Mouse (Mus musculus): Measurements from ENCODE around the gene Sirt6. TPM values are rescaled to one million over a fixed set of nuclear protein-coding genes. Genes with fewer than 3 reads are reported as not detected.
A peak's percentile ranks its signal among the peaks of the same experiment; 100 is the strongest.

Sirt6 gene
- total RNA-seq, 2 experiments from 2014 or later, result 40.1 to 40.7 TPM

DNA sequence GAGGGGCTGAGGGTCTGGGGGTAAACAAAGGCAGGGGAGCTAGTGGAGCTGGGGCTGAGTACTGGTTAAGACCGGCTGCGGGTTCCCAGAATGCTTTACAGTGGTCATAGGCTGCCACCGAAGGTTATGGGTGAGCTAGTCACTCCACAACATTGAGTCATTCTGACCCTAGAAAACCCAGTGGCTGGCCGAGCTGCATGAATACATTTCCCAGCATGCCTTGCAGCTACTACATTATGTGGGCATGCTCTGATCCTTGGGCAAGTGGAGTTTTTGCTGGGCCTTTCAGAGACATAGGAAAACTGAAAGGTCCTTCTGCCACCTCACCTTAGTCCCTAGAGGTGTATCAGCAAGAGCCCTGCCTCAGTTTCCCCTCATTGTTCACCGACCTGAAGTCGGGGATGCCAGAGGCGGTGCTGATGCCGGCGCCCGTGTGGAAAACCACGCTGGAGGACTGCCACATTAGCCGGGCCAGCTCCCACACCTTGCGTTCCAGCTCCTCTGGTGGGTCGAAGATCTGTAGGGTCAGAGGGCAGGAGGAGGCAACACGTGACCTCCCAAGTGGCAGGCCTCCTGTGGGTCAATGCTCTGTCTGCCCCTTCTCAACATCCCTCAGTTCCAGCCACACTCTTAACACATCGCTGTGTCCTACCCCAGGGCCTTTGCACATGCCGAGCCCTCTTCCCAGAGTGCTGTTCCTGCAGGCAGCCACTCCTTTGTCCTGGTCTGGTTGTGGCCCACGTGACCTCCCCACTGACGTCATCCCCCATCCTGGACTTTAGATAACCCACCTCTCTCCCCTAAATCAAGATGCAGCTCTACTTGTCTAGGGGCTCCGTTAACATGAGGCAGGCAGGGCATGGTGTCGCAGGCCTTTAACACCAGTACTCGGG lies 1.2 kb downstream of the Sirt6 start:
- no peak for DNase-seq (ENCODE audit: low spot score in 2 of 2)

DNA sequence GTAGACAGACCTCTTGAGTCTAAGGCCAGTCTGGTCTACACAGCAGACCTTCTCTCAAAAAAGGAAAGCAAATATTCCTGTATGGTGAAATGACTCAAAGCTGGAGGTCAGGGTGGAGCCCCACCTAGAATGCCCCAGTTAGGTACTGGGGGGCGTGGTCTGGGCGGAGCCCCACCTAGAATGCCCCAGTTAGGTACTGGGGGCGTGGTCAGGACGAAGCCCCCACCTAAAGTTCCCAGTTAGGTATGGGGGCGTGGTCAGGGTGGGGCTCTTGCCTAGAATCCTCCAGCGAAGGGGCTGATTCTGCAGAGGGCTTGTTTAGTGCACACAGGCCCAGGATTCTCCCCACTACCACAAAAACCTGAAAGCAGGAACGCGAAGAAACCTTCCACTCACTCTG lies 4.2 kb downstream of the Sirt6 start:
- DNase-seq (ENCODE audit: low spot score in 2 of 2), result no peak

DNA sequence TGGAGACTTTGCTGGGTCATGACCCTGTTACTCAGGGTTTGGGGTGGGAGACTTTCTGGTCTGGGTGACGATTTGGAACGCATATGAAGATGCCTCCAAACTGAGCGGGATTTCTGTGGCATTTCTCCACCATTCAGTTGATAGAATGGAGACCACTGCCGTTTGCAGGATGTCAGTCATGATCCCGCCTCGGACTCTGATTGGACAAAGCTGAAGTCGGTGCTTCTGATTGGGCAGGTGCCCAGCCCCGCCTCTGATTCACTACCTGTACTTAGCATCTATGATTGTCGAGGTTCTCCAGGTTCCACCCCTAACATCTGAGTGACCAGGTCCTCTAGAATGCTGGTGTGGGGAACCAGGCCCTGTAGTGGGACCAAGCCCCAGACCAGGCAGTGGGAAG lies 6.8 kb downstream of the Sirt6 start:
- no peak for DNase-seq (ENCODE audit: low spot score in 2 of 2)

DNA sequence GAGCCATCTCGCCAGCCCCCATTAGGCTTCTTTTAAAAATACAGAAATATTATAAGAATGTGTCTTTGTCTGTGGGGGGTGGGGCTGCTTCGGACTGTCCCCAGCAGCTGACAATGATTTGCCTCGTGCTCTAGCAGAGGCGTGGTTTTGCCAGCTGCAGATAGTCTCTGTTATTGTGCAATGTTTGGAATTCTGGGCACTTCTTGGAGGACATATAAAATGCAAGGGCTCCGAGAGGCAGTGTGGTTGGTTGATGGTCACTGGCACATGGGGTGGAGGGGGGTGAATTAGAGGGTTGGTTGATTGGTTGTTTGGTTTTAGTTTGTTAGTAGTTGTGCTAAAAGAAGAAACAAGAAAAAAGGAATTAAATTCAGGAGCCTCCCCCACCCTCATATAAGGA lies 7.6 kb downstream of the Sirt6 start:
- no peak for DNase-seq (ENCODE audit: low spot score in 2 of 2)

DNA sequence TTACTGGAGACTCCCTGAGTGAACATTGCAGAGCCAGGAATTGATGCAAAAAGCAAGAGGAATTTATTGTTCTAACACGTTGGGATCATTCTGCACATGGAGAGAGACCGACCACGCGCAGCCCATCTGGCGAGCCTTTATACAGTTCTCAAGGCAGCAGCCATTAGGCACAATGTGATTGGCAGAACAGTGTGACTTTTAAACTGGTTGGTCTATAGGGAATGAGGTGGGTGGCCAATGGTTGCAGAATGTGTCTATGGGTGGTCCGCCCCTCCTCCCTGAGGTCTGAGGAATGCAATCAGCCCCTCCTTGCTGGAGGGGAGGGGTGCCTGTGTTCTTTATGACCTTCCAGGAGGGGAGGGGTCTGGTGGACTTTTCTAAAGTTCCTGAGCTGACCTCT lies 12.1 kb downstream of the Sirt6 start:
- DNase-seq (ENCODE audit: low spot score in 2 of 2), result no peak

DNA sequence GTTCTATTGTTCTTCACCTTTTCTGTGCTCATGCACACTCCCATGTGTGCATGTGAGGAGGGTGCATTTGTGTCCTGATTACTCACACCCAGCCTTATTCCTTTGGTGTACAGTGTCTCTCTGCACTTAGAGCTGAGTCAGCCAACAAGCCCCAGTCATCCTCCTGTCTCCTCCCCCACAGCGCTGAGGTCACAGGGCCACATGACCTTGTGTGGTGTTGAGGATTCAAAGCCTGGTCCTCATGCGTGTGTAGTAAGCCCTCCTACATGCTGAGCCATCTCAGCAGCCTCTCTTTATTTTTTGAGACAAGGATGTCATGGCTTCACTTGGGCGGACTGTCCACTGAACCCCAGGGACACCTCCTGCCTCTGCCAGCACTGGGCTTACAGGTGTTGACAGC lies 14.8 kb downstream of the Sirt6 start:
- no peak for DNase-seq (ENCODE audit: low spot score in 2 of 2)

DNA sequence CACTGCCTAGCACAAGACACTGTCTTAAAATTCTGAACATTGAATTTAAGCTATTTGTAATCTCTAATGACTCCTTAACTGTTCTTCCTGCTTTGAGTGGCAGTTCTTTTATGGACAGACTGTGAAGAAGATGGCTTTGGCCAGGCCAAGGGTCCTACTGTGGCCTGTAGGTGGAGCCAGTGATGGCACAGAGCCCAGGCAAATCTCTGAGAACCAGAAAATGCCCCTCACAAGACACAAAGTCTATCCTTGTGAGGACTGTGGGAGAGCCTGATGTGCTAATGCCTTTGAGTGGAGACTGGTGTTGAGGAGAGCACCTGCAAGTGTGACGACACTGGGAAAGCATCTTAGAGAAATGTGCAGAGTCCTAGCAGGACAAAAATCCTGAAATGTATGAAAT lies 19.3 kb downstream of the Sirt6 start:
- no peak for DNase-seq (ENCODE audit: low spot score in 2 of 2)

DNA sequence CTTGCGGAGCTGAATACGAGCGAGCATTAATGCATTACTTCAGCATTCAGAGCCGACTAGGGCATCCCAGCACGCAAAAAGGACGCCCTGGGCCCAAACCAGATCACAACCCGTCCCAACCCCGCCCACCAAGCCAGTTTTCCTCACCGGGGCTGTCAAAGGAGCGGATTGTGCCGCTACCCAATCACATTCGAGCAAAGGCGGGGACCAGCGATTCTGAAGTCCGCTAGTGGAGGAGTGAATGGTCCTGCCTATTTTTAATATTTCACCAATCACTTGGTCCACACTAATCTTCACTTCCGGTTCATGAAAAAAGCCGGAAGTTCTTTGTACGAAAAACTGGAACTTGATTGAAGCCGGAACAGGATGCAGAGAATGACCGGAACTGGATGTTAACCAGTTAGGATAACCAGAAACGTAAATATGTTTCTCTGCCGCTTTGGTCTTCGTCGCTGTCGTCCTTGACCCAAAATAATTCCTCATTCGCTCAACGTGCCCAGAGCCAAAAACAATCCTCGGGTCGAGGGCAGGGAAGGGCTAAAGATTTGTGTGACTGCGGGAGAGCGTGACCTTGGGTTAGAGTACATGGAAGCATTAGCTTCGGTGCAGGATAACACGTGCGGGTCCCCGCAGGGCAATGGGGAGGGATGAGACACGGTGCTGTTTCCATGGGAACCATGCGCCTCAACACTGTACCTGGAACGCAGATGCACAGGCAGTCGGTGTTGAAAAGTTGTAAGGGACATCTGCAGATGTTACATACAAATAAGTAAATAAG lies 21.4 kb downstream of the Sirt6 start, which contains the start of gene BC025920:
TSS of gene BC025920 (plus strand) at position 297 of the 778 bp plus-strand sequence.
- peak; percentile 69 to 88 for DNase-seq (ENCODE audit: low spot score in 2 of 2)

DNA sequence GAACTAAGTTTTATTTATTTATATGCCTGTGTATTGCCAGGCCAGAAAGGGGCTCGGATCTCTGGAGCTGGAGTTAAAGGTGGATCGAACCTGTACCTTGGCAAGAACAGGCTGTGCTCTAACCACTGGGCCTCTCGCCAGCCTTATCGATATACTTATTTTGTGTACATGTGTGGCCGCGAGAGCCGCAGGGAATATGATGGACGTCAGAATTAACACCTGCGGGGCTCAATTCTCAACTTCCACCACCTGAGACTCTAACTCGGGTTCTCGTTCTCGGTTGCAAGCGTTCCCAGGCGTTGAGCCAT lies 22.0 kb downstream of the Sirt6 start:
- no peak for DNase-seq (ENCODE audit: low spot score in 2 of 2)

DNA sequence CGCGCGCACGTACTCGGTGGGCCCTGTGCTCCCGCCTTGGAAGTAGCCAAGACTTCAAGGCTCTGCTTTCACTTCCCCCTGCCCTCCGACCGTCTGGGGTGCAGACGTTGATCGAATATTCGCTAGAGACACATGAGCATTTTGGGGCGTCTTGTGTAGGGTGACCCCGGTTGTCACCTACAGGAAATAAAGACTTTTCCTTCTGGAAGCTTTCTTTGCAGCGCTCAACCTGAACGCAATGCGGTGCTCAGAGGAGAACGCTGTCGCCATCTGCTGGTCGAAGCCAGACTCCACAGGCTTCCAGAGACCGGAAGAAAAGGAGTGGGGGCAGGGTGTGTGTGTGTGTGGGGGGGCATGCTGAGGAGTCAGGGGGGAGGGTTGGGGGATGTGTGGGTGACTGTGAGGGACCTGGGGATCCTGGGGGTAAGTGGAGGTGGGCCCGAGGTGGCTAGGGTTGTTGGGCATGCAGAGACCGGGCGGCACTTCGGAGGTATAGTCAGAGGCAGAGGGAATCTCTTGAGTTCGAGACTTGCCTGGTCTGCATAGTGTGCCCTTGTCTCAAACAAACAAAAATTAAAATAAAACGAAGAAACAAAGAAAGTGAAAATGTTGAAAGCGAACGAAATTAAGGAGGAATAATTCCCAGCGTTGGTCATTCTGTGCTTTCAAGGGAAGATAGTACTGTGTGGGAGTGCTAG lies 22.5 kb downstream of the Sirt6 start:
- peak; percentile 63 to 75 for DNase-seq (ENCODE audit: low spot score in 2 of 2)

DNA sequence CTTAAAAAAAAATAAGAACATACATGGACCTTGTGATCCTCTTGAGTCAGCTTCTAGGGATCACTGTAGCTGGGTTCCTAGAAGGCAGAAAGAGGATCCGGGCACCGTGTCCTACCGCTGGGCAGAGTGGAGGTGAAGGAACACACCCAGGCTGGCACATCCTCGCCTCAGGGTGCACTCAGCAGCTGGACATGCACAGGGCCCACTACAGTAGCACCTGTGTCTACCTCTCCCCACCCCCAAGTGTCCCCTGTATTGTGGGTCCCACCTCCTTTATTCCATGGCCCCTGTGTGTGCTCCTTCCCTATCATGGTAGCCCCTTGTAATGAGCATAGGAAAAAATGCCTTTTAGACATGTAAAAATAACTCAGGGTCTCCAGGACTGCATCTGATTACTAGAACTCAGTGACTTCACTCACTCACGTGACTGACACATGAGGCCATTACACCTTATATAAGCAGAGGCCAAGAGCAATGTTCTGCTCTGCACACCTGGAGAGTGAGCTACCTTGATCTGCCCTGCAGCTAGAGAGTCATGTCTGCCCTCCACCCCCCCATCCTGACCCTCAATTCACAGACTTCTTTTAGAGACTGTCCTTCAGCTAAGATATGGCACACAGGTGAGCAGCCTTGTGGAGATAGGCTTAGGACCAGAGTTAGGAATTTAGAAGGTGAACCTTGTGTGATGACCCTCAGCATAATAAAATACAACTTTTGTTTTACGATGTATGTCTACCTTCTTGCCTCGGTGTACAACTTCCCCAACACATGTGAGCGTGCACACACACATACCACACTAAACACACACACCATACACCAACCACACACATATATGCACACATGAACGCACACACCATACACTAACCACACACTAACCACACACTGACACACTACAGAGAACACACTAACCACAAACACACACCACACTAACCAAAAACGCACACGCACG lies 23.3 kb downstream of the Sirt6 start:
- DNase-seq (ENCODE audit: low spot score in 2 of 2), result no peak

DNA sequence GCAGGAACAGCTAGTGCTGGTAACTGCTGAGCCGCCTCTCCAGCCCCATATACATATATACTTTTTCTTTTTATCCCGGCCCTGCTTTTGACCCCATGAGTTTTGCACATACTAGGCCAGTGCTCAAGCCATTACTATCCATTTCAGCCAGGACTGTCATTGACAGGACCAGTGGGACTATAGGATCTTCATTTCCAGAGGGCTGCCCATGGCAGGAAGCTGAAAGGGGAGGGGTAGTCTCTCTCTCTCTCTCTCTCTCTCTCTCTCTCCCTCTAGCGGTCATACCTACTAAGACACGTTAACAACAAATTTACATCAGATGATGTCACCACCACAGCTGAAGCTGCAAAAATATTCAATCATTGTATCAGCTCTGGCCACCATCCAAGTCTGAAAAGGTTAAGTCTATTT lies 24.9 kb downstream of the Sirt6 start:
- DNase-seq (ENCODE audit: low spot score in 2 of 2), result no peak

DNA sequence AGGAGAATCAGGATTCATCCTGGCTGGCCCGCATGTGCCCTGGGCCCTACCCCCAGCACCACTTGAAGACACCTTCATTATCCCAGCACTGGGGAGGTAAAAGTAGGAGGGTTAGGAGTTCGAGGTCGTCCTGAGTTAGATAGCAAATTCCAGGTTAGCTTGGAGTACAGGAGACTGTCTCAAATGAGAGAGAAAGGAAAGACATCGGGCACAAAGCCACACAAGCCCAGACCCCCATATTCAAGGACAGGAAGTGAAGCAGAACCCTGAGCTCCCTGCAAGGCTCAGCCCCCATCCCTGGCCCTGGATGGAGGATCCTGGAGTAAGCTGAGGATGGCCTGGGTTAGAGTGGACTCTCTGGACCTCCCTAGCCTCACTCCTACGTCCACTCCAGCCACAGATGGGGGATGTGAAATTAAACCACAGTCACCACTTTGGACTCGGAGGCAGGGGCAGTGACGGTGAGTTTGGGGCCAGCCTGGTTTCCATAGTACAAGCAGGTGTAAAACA lies 26.1 kb downstream of the Sirt6 start:
- no peak for DNase-seq (ENCODE audit: low spot score in 2 of 2)

DNA sequence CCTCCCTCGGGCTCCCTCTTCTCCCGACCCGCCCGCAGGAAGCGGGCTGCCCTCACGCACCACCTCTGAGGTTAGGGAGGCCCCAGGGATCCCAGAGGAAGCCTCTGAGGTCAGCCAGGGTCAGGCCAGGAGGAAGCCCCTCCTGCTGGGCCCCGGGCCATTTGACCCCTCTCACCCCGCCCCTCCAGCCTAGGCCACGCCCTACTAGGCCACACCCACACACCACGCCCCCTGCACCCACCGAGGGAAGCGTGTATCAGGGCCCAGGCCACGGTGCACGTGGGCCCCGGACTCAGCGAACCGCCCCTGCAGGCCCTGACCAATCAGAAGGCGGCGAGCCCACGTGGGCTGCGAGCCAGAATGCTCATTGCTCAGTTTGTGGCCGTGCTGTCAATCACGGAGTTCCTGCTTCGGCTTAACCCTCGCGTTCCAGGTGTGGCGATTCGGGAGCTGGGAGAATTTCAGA lies 26.8 kb downstream of the Sirt6 start, which contains the start of gene Tle6:
TSS of gene Tle6 (minus strand) at position 336 of the 466 bp plus-strand sequence.
- DNase-seq (ENCODE audit: low spot score in 2 of 2), result peak; percentile 92 to 95

DNA sequence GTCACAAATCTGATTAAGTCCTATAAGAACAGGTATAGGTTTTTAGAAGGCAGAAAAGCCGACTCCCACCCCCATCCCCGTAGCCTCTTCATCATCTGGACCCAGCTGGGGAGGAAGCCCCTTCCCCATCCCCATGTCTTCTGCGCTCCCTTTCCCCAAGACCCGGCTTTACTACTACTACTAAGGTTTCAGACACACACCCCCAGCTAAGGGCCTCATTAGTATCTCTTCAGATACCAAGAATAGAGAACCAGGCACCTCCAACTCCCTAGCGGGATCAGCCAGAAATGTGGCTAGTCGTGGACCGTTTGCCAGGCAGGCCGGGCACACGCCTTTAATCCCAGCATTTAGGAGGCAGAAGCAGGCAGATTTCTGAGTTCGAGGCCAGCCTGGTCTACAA lies 27.5 kb downstream of the Sirt6 start:
- DNase-seq (ENCODE audit: low spot score in 2 of 2), result no peak

DNA sequence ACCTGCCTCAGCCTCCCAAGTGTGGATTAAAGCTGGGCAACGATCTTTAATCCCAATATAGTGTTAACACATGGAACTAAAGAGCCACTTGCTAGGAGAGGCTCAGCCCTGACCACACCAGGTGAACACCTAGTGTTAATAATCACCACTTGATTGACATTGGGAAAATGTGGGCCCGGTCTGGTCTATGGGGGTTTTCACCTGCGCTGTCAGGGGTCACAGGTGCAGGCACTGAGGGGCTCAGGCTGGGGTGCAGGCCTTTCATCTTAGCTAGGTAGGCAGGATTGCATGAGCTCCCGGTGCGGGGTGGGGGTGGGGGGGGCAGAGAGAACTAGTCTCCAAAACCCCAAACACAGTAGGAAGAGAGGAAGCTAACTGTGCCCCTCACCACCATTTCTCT lies 28.0 kb downstream of the Sirt6 start:
- DNase-seq (ENCODE audit: low spot score in 2 of 2), result no peak

DNA sequence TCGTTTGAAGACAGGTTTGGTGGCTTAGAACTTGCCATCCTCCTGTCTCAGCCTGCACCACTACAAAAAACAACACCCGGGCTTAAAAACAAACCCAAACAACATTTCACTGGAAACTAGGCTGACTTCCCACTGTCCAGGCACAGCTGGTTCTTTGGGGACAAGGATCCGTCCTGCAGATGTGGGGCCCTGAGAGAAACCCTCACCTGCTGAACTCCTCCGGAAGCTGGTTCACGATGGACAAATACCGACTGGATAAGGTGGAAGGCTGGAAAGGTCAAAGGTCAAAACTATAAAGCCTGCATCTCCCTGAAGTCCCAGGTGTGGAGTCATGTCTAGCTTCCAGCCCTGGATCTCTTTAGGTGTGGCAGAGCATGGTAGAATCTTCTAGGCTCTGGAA lies 28.7 kb downstream of the Sirt6 start:
- DNase-seq (ENCODE audit: low spot score in 2 of 2), result no peak

DNA sequence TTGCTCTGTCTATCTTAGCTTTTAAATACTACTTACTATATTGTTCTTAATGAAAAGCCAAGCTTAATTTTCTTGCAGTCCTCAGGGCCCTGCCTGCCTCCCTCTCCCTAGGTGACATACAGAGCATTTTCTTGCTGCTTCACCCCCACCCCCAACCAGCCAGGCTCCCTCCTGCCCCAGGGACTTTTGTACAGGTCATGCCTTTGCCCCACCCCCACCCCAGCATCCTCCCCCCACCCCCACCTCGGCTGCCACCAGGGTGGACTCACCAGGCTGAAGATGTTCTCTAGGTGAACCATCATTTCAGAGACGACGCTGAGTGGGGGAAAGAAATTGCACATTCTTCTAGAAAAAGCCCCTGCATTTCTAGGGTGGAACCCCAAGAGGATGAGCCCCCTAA lies 29.3 kb downstream of the Sirt6 start:
- no peak for DNase-seq (ENCODE audit: low spot score in 2 of 2)

DNA sequence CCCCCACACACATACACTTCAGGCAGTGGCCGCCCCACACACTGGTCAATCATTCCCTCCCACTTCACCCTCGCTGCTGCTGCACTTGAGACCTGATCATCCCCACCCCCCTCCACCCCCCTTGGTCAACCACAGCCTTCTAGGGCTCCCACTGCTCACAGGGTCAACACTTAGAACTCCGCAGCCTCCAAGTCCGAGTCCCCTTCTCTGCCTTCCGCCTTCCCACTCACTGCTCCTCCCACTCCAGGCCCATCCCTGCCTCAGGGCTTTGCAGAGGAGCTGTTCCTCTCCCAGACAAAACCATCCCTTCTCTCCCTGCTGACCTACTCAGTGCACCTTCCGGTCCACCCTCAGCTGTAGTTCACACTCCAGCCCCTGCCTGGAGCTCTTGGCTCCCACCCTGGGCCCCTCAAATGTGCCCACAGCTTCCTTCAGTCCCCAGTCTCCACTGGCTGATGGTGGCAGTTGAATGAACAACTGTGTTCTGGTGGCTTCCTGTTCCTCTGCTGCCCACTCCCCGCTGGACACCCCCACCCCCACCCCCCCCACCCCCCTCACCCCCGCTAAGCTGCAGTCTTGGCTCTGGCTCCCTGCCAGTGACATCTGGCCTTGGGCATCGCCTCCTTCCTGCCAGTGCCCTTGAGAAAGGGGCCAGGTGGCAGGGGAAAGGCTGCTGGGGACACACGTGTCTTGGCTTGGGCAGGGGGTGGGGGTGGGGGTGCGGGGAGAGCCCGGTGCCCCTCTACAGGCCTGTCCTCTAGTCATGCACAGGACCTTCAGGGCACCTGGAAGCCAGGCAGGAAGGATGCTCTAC lies 30.3 kb downstream of the Sirt6 start:
- DNase-seq (ENCODE audit: low spot score in 2 of 2), result no peak

Data from adrenal gland, postnatal 4 days (tissue).